Mouse (Mus musculus): ENCODE data around the gene Jun. TPM values are rescaled to one million over a fixed set of nuclear protein-coding genes. Genes with fewer than 3 reads are reported as not detected.

Jun gene
- polyA plus RNA-seq, 1 experiment = 16.7 TPM

GRCm38 (mm10) chr4:95007759-95008158 is 44.3 kb downstream of the Jun start:
- DNase-seq (ENCODE audit: low read depth in 1 of 2, low spot score in 2 of 2) = no peak
- Histone ChIP-seq H3K27me3 (ENCODE audit: control insufficient read depth, insufficient read depth, low read length) (no peaks in the 10 kb centered on the region), H3K36me3 (ENCODE audit: control insufficient read depth, insufficient read depth, low read length) (no peaks in the 10 kb centered on the region), H3K27ac (ENCODE audit: insufficient read depth, low read length) (no peak overlapping the region), H3K4me3 (ENCODE audit: extremely low read depth, insufficient read depth, insufficient read length) (no peak overlapping the region), H3K4me1 (ENCODE audit: control insufficient read depth, insufficient read depth, insufficient read length) (no peaks in the 10 kb centered on the region)
- TF ChIP-seq CTCF (IDR thresholded peaks at IDR 0.05; ENCODE audit: extremely low read depth, insufficient read depth, insufficient read length, insufficient replicate concordance) (no peak), POLR2A (IDR thresholded peaks at IDR 0.05; ENCODE audit: low read depth, low read length) (no peak)
- WGBS = 77% methylated on average over 8 of the region's 8 CpGs

GRCm38 (mm10) chr4:95005251-95005830 is 46.7 kb downstream of the Jun start:
- Histone ChIP-seq H3K36me3 (ENCODE audit: control insufficient read depth, insufficient read depth, low read length) (no peaks in the 10 kb centered on the region), H3K4me3 (ENCODE audit: extremely low read depth, insufficient read depth, insufficient read length) (no peak overlapping the region)

GRCm38 (mm10) chr4:95001043-95001775 is 50.8 kb downstream of the Jun start:
- Histone ChIP-seq H3K36me3 (ENCODE audit: control insufficient read depth, insufficient read depth, low read length) (no peaks in the 10 kb centered on the region), H3K4me1 (ENCODE audit: control insufficient read depth, insufficient read depth, insufficient read length) (no peaks in the 10 kb centered on the region)

More at GRCm38 (mm10) chr4:95005251-95005830, 46.7 kb downstream of the Jun start:
- no peak for TF ChIP-seq POLR2A (IDR thresholded peaks at IDR 0.05; ENCODE audit: low read depth, low read length)
- TF ChIP-seq CTCF (IDR thresholded peaks at IDR 0.05; ENCODE audit: extremely low read depth, insufficient read depth, insufficient read length, insufficient replicate concordance) = no peak
- no peaks in the 10 kb centered on the region for H3K27me3 ChIP-seq (ENCODE audit: control insufficient read depth, insufficient read depth, low read length)
- no peaks in the 10 kb centered on the region for H3K4me1 ChIP-seq (ENCODE audit: control insufficient read depth, insufficient read depth, insufficient read length)
- no peak overlapping the region for H3K27ac ChIP-seq (ENCODE audit: insufficient read depth, low read length)
- WGBS = 86% methylated on average over 6 of the region's 6 CpGs
- no peak for DNase-seq (ENCODE audit: low read depth in 1 of 2, low spot score in 2 of 2)

GRCm38 (mm10) chr4:95000147-95000546 is 51.9 kb downstream of the Jun start:
- TF ChIP-seq POLR2A (IDR thresholded peaks at IDR 0.05; ENCODE audit: low read depth, low read length) = no peak
- TF ChIP-seq CTCF (IDR thresholded peaks at IDR 0.05; ENCODE audit: extremely low read depth, insufficient read depth, insufficient read length, insufficient replicate concordance) = no peak
- Histone ChIP-seq H3K27ac (ENCODE audit: insufficient read depth, low read length) (no peak overlapping the region), H3K4me3 (ENCODE audit: extremely low read depth, insufficient read depth, insufficient read length) (no peak overlapping the region), H3K36me3 (ENCODE audit: control insufficient read depth, insufficient read depth, low read length) (no peaks in the 10 kb centered on the region), H3K27me3 (ENCODE audit: control insufficient read depth, insufficient read depth, low read length) (no peaks in the 10 kb centered on the region), H3K4me1 (ENCODE audit: control insufficient read depth, insufficient read depth, insufficient read length) (no peaks in the 10 kb centered on the region)
- no peak for DNase-seq (ENCODE audit: low read depth in 1 of 2, low spot score in 2 of 2)
- WGBS = 83% methylated on average over 1 of the region's 1 CpGs

More at GRCm38 (mm10) chr4:95001043-95001775, 50.8 kb downstream of the Jun start:
- no peak overlapping the region for H3K4me3 ChIP-seq (ENCODE audit: extremely low read depth, insufficient read depth, insufficient read length)
- WGBS = 76% methylated on average over 6 of the region's 6 CpGs
- H3K27me3 ChIP-seq (ENCODE audit: control insufficient read depth, insufficient read depth, low read length) = no peaks in the 10 kb centered on the region
- H3K27ac ChIP-seq (ENCODE audit: insufficient read depth, low read length) = no peak overlapping the region
- no peak for DNase-seq (ENCODE audit: low read depth in 1 of 2, low spot score in 2 of 2)
- TF ChIP-seq POLR2A (IDR thresholded peaks at IDR 0.05; ENCODE audit: low read depth, low read length) = no peak
- no peak for TF ChIP-seq CTCF (IDR thresholded peaks at IDR 0.05; ENCODE audit: extremely low read depth, insufficient read depth, insufficient read length, insufficient replicate concordance)

- 34% methylated on average over 3 of the region's 3 CpGs for WGBS
These were observed 52.8 kb downstream of the Jun start for GRCm38 (mm10) chr4:94999249-94999648.

More at GRCm38 (mm10) chr4:94999249-94999648, 52.8 kb downstream of the Jun start:
- Histone ChIP-seq H3K27me3 (ENCODE audit: control insufficient read depth, insufficient read depth, low read length) (no peaks in the 10 kb centered on the region), H3K36me3 (ENCODE audit: control insufficient read depth, insufficient read depth, low read length) (no peaks in the 10 kb centered on the region), H3K4me3 (ENCODE audit: extremely low read depth, insufficient read depth, insufficient read length) (no peak overlapping the region), H3K4me1 (ENCODE audit: control insufficient read depth, insufficient read depth, insufficient read length) (no peaks in the 10 kb centered on the region), H3K27ac (ENCODE audit: insufficient read depth, low read length) (no peak overlapping the region)
- peak; percentile 58 to 67 for DNase-seq (ENCODE audit: low read depth in 1 of 2, low spot score in 2 of 2)
- TF ChIP-seq POLR2A (IDR thresholded peaks at IDR 0.05; ENCODE audit: low read depth, low read length) (no peak), CTCF (IDR thresholded peaks at IDR 0.05; ENCODE audit: extremely low read depth, insufficient read depth, insufficient read length, insufficient replicate concordance) (no peak)

Other genes starting within 250 kb of the Jun start
- gene Eqtn, start 123.4 kb downstream of the Jun start, polyA plus RNA-seq (2012; rRNA removed) = 0.12 TPM in 1 of 2 replicates, not detected in the other
- 2.6 and 2.9 TPM in 2 replicates for gene Mysm1, start 73.1 kb downstream of the Jun start, polyA plus RNA-seq (2012; rRNA removed)

All from spleen, adult 2 months (tissue).